Mouse (Mus musculus): ENCODE data around the gene Exo5. TPM values are rescaled to one million over a fixed set of nuclear protein-coding genes. Genes with fewer than 3 reads are reported as not detected.

The Exo5 gene
- total RNA-seq, 2 experiments from 2014 or later = 9.3 to 11.6 TPM

GRCm38 (mm10) chr4:120912866-120913265, 12.0 kb downstream of the Exo5 start:
- intact Hi-C loops (cut with DNase I) = loop anchor here (5.0 to 10.0 kb wide), 2 partner anchors 158 to 326 kb away; partner anchors contain the start of gene Gm8439
- no peak for DNase-seq (ENCODE audit: low spot score in 2 of 2)

DNA sequence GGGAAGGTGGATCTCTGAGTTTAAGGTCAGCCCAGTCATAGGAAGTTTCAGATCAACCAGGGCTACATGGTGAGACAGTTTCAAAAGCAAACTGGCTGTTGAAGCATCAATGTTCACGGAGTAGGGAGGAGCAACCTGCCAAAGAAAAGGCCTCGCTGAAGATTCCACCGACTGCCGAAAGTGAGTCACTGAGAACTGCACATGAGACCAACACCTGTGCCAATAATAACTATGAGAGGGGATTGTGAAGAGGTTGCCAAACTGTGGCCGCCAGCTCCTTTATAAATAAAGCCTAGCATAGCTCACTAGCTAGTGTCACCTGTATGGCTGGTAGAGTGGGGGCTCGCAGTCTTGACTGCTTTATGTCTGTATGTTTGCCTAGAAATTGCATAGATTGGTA, 13.7 kb downstream of the Exo5 start:
- intact Hi-C loops (cut with DNase I) = loop anchor here (5.0 to 10.0 kb wide), 2 partner anchors 156 to 324 kb away; partner anchors contain the start of gene Gm8439

DNA sequence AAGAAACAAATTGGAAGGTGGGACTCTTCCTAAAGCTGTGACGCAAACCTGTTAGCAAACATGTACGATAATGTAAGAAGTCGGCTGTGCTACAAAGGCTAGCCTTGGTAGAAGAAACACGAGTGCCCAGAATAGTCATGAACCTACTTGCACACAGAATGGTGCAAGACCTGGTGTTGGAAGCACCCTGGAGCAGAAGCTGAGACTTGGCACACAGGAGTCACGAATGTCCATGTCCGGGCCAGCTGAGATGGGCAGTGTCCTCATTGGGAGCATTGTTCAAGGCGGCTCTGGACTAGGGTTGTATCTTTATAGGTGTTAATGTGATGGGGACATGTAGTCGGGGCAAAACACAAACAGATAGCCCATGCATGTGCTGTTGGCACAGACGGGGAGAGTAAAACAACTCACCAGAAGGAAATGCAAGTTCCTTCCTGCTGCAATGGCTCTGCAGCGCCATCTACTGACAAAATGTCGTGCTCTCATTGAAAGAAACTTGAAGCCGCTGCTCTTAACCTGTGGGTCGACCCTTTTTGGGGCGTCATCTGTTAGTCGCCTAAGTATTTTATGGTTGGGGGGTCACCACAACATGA, 15.2 kb downstream of the Exo5 start:
- intact Hi-C loops (cut with DNase I) = loop anchor here (5.0 to 10.0 kb wide), 3 partner anchors 155 to 322 kb away; partner anchors contain the start of gene Gm8439

More for the DNA sequence above, 13.7 kb downstream of the Exo5 start:
- no peak for DNase-seq (ENCODE audit: low spot score in 2 of 2)

DNA sequence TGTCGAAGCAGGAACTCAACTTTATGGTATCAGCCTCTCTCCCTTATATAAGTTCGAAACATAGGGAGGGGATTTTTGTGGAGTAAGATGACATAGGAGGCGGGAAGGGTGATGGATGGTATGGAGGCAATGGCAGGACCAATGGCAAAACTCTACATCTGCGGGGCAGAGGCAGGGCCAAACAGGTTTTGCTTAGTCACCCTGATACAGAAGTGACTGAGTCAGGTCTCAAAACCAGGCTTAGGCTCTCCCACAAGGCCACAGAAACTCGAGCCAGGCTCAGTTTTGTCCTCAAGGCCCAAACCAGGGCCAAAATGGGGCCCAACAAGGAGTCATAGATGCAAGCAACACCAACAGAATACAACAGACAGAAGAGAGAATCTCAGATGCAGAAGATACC, 19.2 kb downstream of the Exo5 start:
- DNase-seq (ENCODE audit: low spot score in 2 of 2) = no peak
- intact Hi-C loops (cut with DNase I) = loop anchor here (10.0 kb wide), 1 partner anchor 221 kb away; no protein-coding TSS in a partner anchor

More for the DNA sequence above, 15.2 kb downstream of the Exo5 start:
- DNase-seq (ENCODE audit: low spot score in 2 of 2) = peak in 1 of 2 experiments; percentile 75

DNA sequence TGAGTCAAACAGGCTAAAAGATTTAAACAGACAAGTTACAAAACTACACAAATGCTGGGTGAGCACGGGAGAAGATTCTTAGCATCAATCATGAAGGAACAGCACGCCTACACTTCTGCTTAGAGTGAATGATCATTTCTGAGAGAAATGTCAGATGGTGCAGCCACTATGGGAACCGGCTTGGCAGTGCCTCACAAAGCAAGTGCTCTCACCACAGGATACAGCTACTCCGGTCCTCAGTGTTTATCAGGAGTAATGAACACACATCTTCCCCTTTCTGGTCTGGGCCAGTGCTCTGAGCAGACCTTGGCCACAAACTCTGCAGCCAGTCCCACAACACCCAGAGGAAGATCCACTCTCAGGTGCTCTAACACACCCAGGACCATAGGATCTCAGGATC, 20.3 kb downstream of the Exo5 start:
- intact Hi-C loops (cut with DNase I) = loop anchor here (10.0 kb wide), 1 partner anchor 220 kb away; no protein-coding TSS in a partner anchor
- no peak for DNase-seq (ENCODE audit: low spot score in 2 of 2)

DNA sequence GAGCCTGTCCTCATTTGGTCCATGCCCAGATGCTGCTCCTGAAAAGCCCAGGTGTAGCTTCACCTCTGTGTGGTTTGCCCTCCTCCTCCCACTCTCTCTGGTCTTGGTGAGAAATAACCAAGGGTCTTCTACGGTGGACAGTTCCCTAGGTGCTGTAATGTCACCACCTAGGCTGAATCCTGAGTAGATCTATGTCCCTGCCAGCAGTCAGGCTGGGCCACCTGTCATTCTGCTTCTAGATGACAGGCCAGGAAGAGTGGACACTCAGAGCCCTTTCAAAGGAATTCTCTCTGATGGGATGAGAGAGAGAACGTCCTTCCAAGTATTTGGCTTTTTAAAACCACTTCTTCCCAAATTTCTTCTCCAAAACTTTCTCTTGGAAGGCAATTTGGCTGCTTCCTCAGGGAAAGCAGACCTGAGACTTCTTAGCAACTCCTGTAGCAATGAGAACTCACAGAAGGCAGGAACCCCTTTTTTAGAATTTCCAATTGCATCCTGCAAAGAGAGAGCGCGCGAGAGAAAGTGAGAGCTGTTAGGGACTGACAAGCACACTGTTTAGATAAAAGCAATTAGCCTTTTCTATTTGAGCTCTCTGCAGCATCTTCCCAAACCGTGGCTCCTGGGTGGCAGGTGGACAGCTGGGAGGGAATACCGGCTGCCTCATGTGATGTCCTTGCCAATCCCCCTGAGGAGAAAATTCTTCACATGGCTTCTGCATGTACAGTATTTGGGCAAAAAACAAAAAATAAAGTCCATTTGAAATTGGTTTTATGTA, 28.8 kb downstream of the Exo5 start:
- intact Hi-C loops (cut with DNase I) = no loop called here

DNA sequence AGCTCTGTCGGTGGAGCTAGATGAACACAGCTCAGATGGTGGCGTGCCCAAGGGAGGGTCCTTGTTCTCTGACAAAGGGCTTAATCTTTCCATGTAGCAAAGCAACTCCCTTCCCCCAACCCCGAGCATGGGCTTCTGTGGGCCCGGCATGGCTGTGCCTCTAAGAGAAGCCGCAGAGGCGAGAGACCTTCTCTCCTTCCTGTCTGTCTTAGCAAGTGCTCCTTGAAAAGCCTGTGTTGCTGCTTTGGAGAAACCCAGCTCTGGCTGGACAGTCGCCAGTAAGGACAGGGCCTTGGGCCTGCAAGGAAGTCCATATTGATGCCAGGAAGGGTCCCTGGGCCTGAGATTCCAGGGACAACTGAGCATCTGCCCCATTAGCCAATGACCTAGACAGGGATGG, 29.6 kb downstream of the Exo5 start:
- intact Hi-C loops (cut with DNase I) = no loop called here
- no peak for DNase-seq (ENCODE audit: low spot score in 2 of 2)

More for the DNA sequence above, 28.8 kb downstream of the Exo5 start:
- DNase-seq (ENCODE audit: low spot score in 2 of 2) = peak in 1 of 2 experiments; percentile 61

GRCm38 (mm10) chr4:120894584-120894983, 30.2 kb downstream of the Exo5 start:
- intact Hi-C loops (cut with DNase I) = no loop called here
- DNase-seq (ENCODE audit: low spot score in 2 of 2) = no peak

GRCm38 (mm10) chr4:120893656-120894401, 31.0 kb downstream of the Exo5 start:
- DNase-seq (ENCODE audit: low spot score in 2 of 2) = no peak
- intact Hi-C loops (cut with DNase I) = no loop called here

- intact Hi-C loops (cut with DNase I) = no loop called here
Measured at GRCm38 (mm10) chr4:120892516-120892915, 32.3 kb downstream of the Exo5 start.

DNA sequence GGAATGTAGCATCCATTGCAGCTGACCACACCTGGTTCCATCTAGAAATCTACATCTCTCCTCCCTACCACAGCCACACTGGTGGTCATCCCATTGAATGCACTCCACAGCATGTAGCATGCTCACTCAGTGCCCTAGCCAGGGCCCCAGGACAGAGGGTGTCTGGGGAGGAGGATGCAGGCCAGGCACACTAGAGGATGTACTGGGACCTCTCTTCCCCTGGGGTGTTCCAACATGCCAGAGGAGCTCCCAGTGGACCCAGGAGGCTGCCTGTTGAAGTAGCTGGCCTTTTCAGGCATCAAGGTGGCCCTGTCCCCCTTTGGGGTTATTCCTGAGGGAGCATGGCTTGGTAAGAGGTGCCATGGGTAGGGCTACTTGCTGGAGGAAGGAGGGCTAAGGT, 32.9 kb downstream of the Exo5 start:
- no peak for DNase-seq (ENCODE audit: low spot score in 2 of 2)
- intact Hi-C loops (cut with DNase I) = no loop called here

More at GRCm38 (mm10) chr4:120892516-120892915, 32.3 kb downstream of the Exo5 start:
- no peak for DNase-seq (ENCODE audit: low spot score in 2 of 2)

GRCm38 (mm10) chr4:120890754-120891440, 33.9 kb downstream of the Exo5 start:
- intact Hi-C loops (cut with DNase I) = no loop called here
- no peak for DNase-seq (ENCODE audit: low spot score in 2 of 2)

DNA sequence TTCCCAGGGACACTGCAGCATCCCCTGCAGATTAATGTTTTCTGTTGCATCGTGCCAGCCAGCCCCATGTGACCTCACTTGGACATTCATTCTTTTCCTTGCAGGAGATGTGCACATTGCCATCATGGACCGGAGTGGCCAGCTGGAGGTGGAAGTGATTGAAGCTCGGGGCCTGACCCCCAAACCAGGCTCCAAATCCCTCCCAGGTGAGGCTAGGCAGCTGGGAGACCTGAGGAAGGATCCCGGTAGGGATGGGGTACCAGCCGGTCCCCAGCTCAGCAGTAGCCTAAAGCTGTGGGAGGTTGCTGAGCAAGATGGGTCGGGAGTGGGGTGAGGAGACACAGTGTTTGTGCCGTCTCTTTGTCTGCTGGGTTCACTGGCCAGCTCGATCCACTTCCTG, 35.9 kb downstream of the Exo5 start:
- intact Hi-C loops (cut with DNase I) = no loop called here
- DNase-seq (ENCODE audit: low spot score in 2 of 2) = no peak

- peak; percentile 76 to 77 for DNase-seq (ENCODE audit: low spot score in 2 of 2)
- intact Hi-C loops (cut with DNase I) = loop anchor here (2.0 kb wide), 1 partner anchor 33 kb away; the partner anchor contains the start of gene Rims3
Measured at GRCm38 (mm10) chr4:120887381-120888112, 37.3 kb downstream of the Exo5 start.

DNA sequence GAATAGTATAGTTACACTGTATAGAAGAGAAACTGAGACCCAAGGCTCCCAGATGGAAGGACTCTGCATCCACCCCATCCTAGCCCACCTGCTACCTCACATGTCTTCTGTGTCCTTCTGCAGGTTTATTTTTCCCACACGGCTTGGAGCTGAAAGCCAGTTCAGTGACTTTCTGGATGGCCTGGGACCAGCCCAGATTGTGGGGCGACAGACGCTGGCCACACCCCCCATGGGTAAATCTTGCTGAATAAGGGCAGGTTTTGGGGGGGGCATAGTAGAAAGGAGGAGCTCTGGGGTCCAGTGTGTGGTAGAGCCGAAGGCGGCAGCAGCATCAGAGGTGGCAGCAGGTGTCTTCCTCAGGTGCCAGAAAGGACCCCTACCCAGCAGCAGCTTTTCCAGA, 38.0 kb downstream of the Exo5 start:
- intact Hi-C loops (cut with DNase I) = loop anchor here (2.0 kb wide), 1 partner anchor 32 kb away; the partner anchor contains the start of gene Rims3

GRCm38 (mm10) chr4:120886131-120886530, 38.7 kb downstream of the Exo5 start:
- DNase-seq (ENCODE audit: low spot score in 2 of 2) = no peak
- intact Hi-C loops (cut with DNase I) = loop anchor here (2.0 kb wide), 1 partner anchor 31 kb away; the partner anchor contains the start of gene Rims3

More for the DNA sequence above, 38.0 kb downstream of the Exo5 start:
- no peak for DNase-seq (ENCODE audit: low spot score in 2 of 2)

GRCm38 (mm10) chr4:120885208-120886120, 39.4 kb downstream of the Exo5 start:
- no peak for DNase-seq (ENCODE audit: low spot score in 2 of 2)
- intact Hi-C loops (cut with DNase I) = loop anchor here (2.0 kb wide), 1 partner anchor 31 kb away; the partner anchor contains the start of gene Rims3
